Mouse (Mus musculus) right cerebral cortex, adult 18-20 months (tissue): ENCODE measurements at regions not wholly inside any gene's neighbourhood (a gene's known extent, or its start where the extent isn't known, plus 50 kb on each side); places are given as distances from the start of the nearest gene placed in this dataset.

Experiments
- DNase-seq: peaks from one replicate; pipeline ENCODE4 v3.0.0; 2022; ENCODE audit warnings: mixed read lengths

- no peak for DNase-seq
These were observed 117.2 kb upstream of the Dusp10 start for GRCm38 (mm10) chr1:183895936-183896335.

GRCm38 (mm10) chr1:183898091-183898490, 115.0 kb upstream of the Dusp10 start:
- no peak for DNase-seq

DNA sequence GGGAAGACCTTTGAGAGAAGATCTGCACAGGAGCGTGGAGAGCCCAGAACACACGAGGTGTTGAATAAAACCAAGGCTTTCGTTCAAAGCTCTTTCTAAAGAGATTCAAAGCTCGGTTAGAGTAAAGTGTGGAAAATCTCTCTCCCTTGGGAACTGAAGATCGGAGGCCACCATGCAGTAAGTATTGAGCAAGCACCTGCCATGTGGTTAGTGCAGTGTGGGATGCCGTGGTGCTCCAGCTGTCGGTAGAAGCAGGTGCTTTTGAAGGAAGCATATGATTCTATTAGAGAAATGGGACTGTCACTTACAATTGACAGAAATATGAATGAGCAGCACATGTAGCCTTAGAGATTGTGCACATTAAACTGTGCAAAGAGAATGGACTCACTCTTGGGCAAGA, 108.5 kb upstream of the Dusp10 start:
- DNase-seq: no peak

GRCm38 (mm10) chr1:183905345-183906142, 107.6 kb upstream of the Dusp10 start:
- DNase-seq: peak; percentile 14

DNA sequence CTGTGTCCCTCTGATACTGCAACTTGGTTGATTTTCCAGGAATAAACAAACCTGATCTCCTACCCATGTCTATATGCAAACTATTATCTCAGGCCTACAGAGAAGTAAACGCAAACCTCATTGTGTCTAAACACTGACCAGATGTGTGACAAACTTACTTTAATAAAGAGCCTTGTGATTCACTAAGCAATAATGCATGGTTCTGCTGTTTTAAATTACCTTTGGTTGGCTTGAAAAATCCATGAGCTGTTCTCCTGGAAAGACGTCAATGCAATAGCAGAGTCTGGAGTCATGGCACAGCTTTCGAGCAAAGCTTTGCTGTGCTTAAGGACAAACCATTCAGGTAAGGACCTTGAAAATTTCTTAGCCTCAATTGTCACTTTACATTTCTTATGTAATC, 95.4 kb upstream of the Dusp10 start:
- DNase-seq: no peak

DNA sequence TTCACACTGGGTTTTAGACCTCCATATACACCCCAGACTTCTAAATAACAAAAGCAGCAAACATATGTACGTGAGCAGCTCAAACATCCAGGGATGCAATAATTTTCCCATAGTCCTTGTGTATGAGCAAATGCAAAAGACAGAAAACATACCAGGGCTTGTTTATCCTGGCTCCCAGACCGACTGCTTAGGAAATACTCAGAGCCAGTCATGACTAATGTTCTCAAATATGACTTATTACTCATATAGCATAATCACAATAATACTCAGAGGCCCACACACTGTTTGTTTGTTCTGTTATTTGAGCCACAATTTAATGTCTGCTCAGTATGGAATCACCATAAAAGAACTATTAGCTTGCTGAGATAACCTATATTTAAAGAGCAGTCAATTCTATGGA, 91.8 kb upstream of the Dusp10 start:
- no peak for DNase-seq

DNA sequence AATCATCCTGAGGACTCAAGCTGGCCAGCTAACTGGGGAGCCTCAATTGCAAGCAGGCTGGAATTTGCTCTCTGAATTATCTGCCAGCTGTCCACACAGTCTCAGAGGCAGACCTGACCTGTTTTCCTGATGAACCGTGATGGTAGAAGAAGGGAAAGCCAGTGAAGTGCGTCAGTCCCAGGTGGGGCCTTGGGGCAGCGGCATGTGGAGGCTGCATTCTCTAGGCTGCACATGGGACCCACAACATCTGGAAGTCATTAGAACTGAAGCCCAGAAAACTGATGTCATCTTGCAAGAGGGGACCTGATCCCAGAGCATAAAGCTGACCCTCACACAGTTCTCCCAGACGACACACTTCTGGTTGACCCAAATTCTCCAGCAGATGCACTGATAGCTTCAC, 84.6 kb upstream of the Dusp10 start:
- no peak for DNase-seq

DNA sequence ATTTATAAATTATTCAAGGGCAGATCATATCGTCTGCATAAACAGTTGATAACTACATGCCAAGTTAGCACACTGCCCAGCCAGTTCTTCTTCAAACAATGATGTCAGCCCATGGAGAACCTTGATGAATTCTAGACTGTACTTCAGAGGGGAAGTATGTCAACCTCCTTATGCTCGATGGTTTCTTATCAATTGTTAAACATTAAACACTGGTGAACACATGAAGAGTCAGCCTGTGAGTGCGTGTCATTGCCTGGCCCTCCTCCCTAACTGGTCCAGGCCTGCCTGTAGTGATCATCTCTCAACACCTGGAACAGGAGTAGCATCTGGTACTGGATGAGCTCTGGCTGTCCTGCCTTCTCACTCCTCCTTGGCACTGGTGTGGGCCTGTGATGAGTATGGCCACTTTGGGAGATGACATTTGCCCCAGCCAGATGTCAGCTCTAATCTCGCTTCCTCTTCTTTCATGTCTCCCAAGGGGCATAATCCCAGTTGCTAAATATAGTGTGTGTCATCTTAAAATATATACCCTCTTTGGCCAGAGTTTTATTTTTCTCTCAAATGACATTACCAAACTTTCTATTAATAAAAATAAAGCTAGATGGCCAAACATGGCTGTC, 82.6 kb upstream of the Dusp10 start:
- DNase-seq: no peak

GRCm38 (mm10) chr1:183931141-183931540, 82.0 kb upstream of the Dusp10 start:
- DNase-seq: no peak

- DNase-seq: no peak
These were observed 79.3 kb upstream of the Dusp10 start for GRCm38 (mm10) chr1:183933845-183934244.

- DNase-seq: no peak
These were observed 75.9 kb upstream of the Dusp10 start for GRCm38 (mm10) chr1:183937166-183937565.

DNA sequence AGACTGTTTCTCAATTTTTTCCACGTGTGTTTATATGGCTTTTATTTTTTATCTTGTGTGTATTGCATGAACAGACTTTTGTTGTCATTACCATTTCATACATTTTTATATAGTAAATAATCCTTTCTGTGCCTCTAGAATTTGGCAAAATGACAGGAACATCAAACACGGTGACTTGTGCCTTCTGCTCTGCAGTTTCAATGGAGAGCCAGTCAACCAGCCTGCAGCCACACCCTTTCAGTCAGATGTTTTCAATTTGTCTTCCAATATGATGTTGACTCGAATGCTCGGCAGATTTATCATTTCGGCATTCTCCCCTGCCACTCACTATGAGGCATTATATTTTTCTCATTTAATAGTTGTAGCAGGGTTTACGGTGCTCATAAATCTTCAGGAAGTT, 74.7 kb upstream of the Dusp10 start:
- no peak for DNase-seq

- no peak for DNase-seq
These were observed 72.4 kb upstream of the Dusp10 start for GRCm38 (mm10) chr1:183940706-183941105.

GRCm38 (mm10) chr1:183946241-183946640, 66.9 kb upstream of the Dusp10 start:
- no peak for DNase-seq

- DNase-seq: no peak
These were observed 66.0 kb upstream of the Dusp10 start for GRCm38 (mm10) chr1:183947066-183947465.

DNA sequence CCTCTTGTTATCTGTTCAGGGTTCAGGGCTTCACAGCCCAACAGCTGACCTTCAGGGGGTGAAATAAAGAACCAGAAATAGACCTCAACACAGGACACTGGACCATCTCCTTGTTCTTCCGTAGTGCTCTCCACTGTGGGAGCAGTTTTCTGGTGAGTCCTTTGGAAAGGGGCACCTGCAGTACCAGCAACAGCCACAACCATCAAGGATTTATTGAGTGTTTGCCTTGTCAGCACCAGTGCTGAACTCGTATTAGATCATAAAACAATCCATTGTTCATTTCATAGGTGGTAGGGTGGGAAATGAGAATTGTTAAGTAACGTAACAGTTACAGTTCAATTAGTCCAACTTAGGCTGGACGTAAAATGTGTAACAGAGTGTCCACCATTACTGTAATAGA, 63.9 kb upstream of the Dusp10 start:
- no peak for DNase-seq

DNA sequence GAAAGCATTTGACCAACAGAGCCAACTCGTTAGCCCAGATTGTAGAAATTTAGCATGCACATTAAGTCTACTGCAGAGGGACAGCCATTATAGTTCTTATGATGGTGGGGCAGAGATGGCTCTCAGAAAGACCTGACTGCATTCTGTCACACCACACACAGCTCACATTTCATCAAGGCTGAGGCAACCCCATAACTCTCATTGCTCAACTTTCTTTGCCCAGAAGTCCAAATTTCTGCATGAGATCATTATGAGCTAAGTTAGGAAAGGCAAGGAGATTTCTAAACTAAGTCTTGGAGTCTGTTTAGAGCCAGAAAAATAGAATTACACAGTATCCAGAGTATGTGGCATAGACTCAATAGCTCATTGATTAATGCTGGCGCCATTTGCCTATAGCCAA, 59.0 kb upstream of the Dusp10 start:
- no peak for DNase-seq

GRCm38 (mm10) chr1:183956391-183956790, 56.7 kb upstream of the Dusp10 start:
- DNase-seq: no peak

DNA sequence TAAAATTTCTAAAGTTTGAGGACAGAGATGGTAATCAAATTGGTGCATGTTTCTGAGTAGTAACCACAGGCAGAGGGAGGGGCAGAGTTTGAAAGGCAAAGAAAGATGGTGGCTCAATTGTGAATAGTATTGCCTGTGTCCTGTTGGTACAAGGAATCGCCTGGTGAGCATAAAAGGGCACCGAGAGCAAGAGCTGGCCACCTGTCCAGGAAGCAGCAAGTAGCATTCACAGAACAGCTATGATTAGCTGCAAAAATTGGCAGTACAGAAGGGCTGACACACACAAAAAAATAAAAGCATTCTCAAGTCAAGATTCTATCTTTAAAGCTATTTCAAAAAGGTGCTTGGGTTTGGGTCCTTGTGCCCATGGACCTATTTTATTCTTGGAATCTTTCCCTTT, 51.7 kb upstream of the Dusp10 start:
- DNase-seq: no peak

GRCm38 (mm10) chr1:183962486-183962885, 50.6 kb upstream of the Dusp10 start:
- no peak for DNase-seq

GRCm38 (mm10) chr1:183963286-183963685, 49.8 kb upstream of the Dusp10 start:
- DNase-seq: no peak
